Mouse (Mus musculus) lung, adult 2 months (tissue): ENCODE measurements around the gene Shisa5.

Experiments used
- CTCF ChIP-seq: fragments of 200-500 bp; IDR thresholded peaks from 2 replicates; pipeline ENCODE4 v1.5.1; 2011; ENCODE audit warnings: mild to moderate bottlenecking, low read length, control low read depth; ENCODE audit not compliant: insufficient read depth
- POLR2A ChIP-seq: fragments of 200-500 bp; IDR thresholded peaks from 2 replicates; pipeline ENCODE4 v1.6.1; 2011; ENCODE audit warnings: low read depth, mild to moderate bottlenecking, control low read depth, low read length, borderline replicate concordance; ENCODE audit errors: extremely low read depth

DNA sequence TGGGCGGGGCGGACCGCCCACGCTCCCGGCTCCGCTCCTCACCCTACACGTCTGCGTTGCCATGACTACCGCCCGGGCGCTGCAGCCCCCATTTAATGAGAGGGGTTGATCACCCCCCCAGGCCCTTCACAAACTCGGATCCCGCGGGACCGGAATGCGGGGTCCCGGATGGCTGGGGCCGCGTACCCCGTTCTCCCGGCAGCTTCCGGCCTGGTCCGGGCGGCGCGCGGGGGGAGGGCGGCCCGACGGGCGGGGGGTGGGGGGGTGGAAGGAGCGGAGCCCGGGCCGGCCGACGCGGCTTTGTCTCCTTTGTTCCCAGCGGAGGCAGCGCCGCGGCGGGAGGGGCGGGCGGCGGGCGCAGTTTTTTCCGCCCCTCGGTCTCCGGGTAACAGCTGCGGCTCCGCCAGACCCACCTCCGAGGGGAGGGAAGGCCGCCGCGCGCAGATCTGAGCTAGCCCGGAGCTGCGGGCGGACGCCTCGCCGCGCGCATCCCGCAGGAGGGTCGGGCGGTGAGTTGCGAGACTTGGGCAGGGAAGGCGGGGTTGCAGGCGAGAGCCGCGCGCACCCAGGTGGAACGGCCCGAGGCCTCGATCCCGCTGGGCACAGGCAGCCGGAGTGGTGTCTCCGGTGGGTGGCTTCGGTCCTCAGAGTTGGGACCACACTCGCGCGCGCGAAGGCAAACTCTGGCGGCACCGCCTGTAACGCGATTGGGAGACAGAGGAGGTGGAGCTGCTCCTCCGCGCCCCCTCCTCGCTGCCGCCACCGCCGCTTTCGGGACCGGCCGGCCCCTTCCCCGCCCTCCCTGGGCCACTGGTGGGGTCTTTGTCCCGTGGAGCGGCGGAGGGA, 57.0 kb downstream of the Shisa5 start, which contains the start of gene Plxnb1:
- TF ChIP-seq CTCF (no peak), POLR2A (peak; percentile 65; the same call in 1 of the 2 replicates)
